Mouse (Mus musculus) right cerebral cortex, postnatal 25 days (tissue): ENCODE measurements around the gene Zfp182.
A peak's percentile ranks its signal among the peaks of the same experiment; 100 is the strongest.

Experiments
- DNase-seq: peaks from one replicate; pipeline ENCODE4 v3.0.0; 2022

Gene Zfp182

DNA sequence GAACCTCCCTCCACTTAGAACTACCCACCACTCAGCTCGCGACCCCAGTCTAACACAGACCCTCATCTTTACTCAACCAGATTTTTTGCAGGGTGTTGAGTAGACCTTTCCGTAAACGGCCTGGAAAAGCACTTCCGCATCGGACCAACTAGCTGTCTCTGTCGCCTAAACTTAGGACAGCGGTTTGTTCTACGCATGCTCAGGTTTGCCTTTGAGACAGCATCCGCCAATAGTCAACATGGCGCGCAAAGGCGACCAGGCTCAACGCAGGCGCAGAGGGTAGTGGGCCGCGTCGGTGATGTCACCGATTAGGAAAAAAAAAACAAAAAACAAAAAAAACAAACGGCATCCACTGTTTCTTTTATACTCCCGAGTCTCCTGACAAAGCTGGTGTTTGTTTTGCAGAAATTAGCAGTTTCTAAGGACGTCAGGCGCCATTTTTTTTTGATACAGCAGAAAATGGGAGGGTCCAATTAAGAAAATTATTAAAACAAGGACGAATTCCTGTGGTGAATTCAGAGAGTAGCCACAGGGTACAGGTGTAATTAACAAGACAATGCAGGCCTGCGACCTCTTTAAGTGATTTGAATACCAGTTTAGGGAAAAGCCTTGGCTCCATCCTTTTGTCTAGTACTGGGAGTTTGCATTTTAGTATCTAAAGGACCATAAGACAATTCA lies at the start of gene Zfp182:
TSS of gene Zfp182 (minus strand) at position 451 of the 678 bp plus-strand sequence.
- peak; percentile 70 for DNase-seq

- DNase-seq, result no peak
Observed at GRCm38 (mm10) chrX:21089867-21090239, 27.7 kb upstream of the Zfp182 start.

GRCm38 (mm10) chrX:21088983-21089866 lies 27.1 kb upstream of the Zfp182 start, which contains the start of gene Zfp300:
TSS of gene Zfp300 (minus strand) at chrX:21089527.
- peak; percentile 51 for DNase-seq

DNA sequence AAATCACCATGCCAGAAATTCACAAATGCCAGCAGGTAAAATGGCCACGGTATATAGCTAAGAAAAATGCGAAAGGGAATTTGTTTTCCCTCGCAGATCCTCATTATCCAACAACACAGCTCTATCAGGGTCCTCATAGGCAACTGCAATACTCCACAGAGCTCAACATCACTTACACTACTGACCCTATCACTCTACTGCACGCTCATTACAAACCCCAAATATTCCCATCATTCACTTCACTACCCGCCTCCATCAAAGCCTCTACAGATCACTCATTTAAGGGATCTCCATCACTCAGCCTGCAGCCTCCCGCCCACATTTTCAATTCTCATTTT lies 26.5 kb upstream of the Zfp182 start:
- DNase-seq, result no peak

- no peak for DNase-seq
Observed at GRCm38 (mm10) chrX:21068106-21068505, 6.0 kb upstream of the Zfp182 start, which contains the start of gene Spaca5. TSS of gene Spaca5 (plus strand) at chrX:21068406.

- no peak for DNase-seq
Observed at GRCm38 (mm10) chrX:21062544-21062890, 401 bp upstream of the Zfp182 start.

DNA sequence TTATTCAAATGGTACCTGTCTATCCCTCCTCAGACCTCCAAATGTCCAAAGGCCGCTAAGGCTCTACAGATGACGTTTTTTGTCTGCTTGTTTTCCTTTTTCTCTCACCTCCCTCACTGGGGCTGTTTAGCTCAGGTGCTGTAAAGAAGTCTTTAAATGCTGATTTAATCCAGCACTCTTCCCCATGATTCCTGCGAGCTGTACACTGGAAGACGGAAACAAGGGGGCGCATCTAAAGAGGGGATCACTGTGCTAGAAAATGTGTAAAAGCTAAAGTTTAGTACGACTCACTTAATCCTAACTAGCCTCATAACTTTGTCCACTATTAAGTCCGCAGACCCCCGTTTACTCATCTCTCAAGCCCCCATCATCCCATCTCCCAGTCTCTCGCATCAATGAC lies 656 bp downstream of the Zfp182 start:
- DNase-seq, result no peak

DNA sequence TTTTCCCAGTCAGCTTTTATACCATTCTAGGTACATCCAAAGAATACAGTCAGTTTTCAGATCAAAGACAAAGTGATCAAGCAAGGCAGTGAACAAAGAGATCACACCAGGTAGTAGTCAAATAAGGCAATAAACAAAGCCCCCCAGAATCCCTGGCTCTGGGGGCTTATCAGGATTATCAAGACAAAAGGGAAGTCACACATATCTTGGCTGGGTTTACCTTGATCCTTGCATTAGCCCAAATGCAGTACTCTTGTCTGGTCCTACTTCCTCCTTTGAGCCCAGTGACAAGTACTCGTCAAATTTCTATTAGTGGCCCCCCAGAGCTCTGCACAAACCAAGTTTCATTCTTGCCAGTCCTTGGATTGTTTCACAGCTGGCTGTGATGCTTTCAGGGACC lies 81.2 kb downstream of the Zfp182 start:
- no peak for DNase-seq
